Mouse (Mus musculus) lung, embryonic 15.5 days (tissue): ENCODE results near the gene Dhcr24. TPM values are rescaled to one million over a fixed set of nuclear protein-coding genes. Genes with fewer than 3 reads are reported as not detected.

Source experiments
- ATAC-seq: fragments of 200-750 bp; cut with Nextera tagmentation; 2 replicates; pipeline ENCODE4 v1.8.0; 2017; ENCODE audit warnings: moderate number of reproducible peaks, borderline replicate concordance; ENCODE audit not compliant: low FRiP score, low TSS enrichment; ENCODE audit errors: extremely low read depth
- H3K27ac ChIP-seq: fragments of 300-500 bp; sonication (generic); 2 replicates; pipeline ENCODE4 v1.5.1; 2015; ENCODE audit warnings: moderate library complexity, mild to moderate bottlenecking, inconsistent platforms
- H3K27me3 ChIP-seq: fragments of 300-500 bp; sonication (generic); 2 replicates; pipeline ENCODE4 v1.6.1; 2015; ENCODE audit warnings: inconsistent platforms
- H3K36me3 ChIP-seq: fragments of 300-500 bp; sonication (generic); 2 replicates; pipeline ENCODE4 v1.6.1; 2015; ENCODE audit warnings: inconsistent platforms
- H3K4me1 ChIP-seq: fragments of 300-500 bp; sonication (generic); 2 replicates; pipeline ENCODE4 v1.6.1; 2015; ENCODE audit warnings: inconsistent platforms
- H3K4me2 ChIP-seq: fragments of 300-500 bp; sonication (generic); 2 replicates; pipeline ENCODE4 v1.6.1; 2015; ENCODE audit warnings: inconsistent platforms, mild to moderate bottlenecking, moderate library complexity
- H3K4me3 ChIP-seq: fragments of 300-500 bp; sonication (generic); 2 replicates; pipeline ENCODE4 v1.5.1; 2015; ENCODE audit warnings: mild to moderate bottlenecking, inconsistent platforms
- H3K9ac ChIP-seq: fragments of 300-500 bp; sonication (generic); 2 replicates; pipeline ENCODE4 v1.6.1; 2015; ENCODE audit warnings: inconsistent platforms
- H3K9me3 ChIP-seq: fragments of 300-500 bp; sonication (generic); 2 replicates; pipeline ENCODE4 v1.6.1; 2016; ENCODE audit warnings: inconsistent platforms
- WGBS: fragments of 180-500 bp; shearing (Covaris S2); methylation state at CpG from one replicate; pipeline ENCODE4 v1.1.7; 2015; 5-methylcytosine and 5-hydroxymethylcytosine counted together
- polyA plus RNA-seq: library from polyadenylated mRNA; unstranded; fragments of >200 nt; fragmentation: Nextera tagmentation; extraction: Ambion mirVana; gene quantifications from 2 replicates; pipeline ENCODE4 v1.2.1, GENCODE M21; 2015

The Dhcr24 gene
- polyA plus RNA-seq, 1 experiment from 2014 or later: 4.6 TPM

DNA sequence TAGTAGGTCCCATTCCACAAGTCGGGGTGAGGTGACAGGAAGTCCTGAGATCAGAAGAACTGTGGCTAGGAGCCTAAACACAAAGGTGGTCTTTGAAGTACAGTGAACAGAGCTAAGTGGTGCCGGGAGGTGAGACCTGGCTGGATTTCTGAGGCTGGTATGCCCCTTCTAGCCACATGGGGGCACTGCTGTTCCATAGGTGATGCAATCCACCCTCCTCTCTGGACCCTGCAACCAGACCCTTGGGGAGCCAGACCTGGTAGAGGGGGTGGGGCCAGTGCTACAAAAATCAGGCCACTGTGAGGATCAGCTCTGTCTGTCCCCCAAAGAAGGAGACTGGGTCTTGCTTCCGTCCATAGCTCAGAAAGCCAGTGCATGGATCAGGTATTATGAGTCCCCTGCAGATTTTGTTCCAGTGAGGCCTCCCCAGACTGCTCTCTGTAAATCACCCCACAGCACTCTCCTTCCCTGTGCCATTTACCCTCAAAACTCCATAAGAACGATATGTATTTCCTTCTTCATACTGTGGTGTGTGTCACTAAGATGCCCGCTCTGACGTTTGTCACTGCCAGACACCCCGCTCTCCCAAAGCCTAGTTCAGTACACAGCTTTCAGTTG, 53.5 kb downstream of the Dhcr24 start:
- ATAC-seq: peak; percentile 44; the same call in 1 of the 2 replicates
- Histone ChIP-seq H3K9ac (no peak overlapping the region), H3K27ac (no peak overlapping the region), H3K4me2 (no peak overlapping the region), H3K4me3 (no peak overlapping the region), H3K36me3 (no peaks in the 10 kb centered on the region), H3K27me3 (0 out of 2 replicates have a peak, but pooled peaks cover 8% of the 10 kb centered on the region), H3K4me1 (no peaks in the 10 kb centered on the region), H3K9me3 (no peaks in the 10 kb centered on the region)
- WGBS: 44% methylated on average over 7 of the region's 7 CpGs

DNA sequence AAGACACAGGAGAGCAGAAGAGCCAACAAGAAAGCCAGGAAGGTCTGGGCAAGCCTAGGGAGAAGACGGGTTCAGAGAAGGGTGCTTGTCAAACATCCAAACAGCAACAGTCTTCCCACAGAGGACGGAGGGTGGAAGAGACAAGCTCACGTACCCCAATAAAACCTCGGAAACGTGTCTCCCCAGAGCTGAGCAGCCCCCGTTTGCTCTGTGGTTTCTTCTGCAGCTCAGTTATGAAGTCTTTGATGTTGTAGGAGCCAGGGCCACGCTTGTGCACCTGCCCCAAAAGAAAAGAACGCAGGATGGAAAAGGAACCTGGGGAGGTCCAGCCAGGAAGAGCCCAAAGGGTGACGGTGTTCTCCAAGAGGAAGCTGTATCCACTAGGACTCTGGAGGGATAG, 54.0 kb downstream of the Dhcr24 start:
- Histone ChIP-seq H3K27me3 (0 out of 2 replicates have a peak, but pooled peaks cover 8% of the 10 kb centered on the region), H3K4me2 (no peak overlapping the region), H3K4me3 (no peak overlapping the region), H3K36me3 (no peaks in the 10 kb centered on the region), H3K4me1 (no peaks in the 10 kb centered on the region), H3K9me3 (no peaks in the 10 kb centered on the region), H3K9ac (no peak overlapping the region), H3K27ac (no peak overlapping the region)
- whole genome bisulfite sequencing: 76% methylated on average over 9 of the region's 9 CpGs
- ATAC-seq: no peak

DNA sequence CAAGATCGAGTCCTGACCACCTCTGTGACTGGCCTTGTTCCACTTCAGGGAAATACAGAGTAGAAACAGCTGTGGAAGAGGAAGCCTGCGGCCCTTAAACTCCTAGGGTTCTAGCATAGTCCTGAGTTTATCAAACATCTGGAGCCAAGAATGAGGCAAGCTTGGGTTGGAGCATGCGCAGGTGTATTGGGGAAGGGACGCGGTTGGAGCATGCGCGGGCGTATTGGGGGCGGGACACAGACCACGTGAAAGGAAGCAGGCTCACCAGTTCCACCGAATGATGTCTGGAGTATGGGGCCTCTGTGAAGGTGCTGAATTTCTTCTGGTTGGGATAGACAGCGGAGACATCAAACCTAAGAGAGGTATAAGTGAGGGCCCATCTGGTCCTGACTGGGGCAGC, 54.8 kb downstream of the Dhcr24 start:
- Histone ChIP-seq H3K9ac (no peak overlapping the region), H3K27ac (no peak overlapping the region), H3K36me3 (no peaks in the 10 kb centered on the region), H3K4me2 (no peak overlapping the region), H3K27me3 (0 out of 2 replicates have a peak, but pooled peaks cover 8% of the 10 kb centered on the region), H3K9me3 (no peaks in the 10 kb centered on the region), H3K4me1 (no peaks in the 10 kb centered on the region), H3K4me3 (no peak overlapping the region)
- 67% methylated on average over 12 of the region's 12 CpGs for WGBS
- no peak for ATAC-seq

DNA sequence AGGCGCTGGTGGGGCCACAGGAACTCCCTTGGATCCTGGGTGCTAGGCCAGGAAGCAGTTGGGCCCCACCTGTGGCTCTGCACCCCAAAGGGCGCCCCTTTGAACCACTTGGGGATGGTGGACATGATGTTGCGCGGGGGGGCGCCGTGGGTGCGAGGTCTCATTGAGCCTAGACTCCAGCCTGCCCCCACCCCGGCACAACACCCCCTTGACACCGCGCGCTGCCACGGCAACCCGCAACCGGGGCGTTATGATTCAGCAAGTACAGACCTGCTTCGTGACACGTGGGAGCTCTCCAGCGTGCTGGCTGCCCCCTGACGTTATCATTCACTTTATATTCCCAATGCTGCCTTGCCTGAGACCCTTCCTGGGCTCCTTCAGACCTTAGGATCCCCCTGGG, 56.2 kb downstream of the Dhcr24 start, which contains the start of gene Lexm:
TSS of gene Lexm (minus strand) at position 186 of the 400 bp plus-strand sequence.
- Histone ChIP-seq H3K4me2 (peak within 1 kb of the TSS; percentile 36), H3K9me3 (no peaks in the 10 kb centered on the region), H3K36me3 (no peaks in the 10 kb centered on the region), H3K9ac (no peak within 1 kb of the TSS), H3K4me1 (peaks cover 7% of the 10 kb centered on the region; the same call in 1 of the 2 replicates), H3K27ac (no peak within 1 kb of the TSS), H3K27me3 (peaks cover 15% of the 10 kb centered on the region), H3K4me3 (no peak within 1 kb of the TSS)
- under 1% methylated on average over 19 of the region's 19 CpGs for WGBS
- no peak for ATAC-seq

- ATAC-seq: no peak
Measured at GRCm38 (mm10) chr4:106618898-106619297, 58.1 kb downstream of the Dhcr24 start.

DNA sequence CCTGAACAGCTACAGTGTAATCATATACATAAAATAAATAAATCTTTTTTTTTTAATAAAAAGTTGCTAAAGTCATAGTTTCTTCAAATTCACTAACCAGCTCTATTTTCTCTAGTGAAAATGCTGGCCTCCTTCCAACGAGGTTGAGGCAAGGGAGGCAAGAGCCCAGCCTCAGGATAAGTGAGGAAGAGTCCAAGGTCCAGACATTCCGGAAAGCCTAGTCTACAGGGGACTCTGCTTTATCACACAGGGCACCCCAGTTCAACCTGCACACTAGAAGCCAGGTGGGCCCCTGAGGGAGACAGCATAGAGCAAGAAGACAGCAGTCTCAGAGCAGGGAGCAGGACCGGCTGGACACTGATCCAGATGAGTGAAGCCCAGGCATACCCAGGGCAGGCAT, 60.6 kb downstream of the Dhcr24 start:
- WGBS: 46% methylated on average over 3 of the region's 3 CpGs

More at GRCm38 (mm10) chr4:106618898-106619297, 58.1 kb downstream of the Dhcr24 start:
- H3K36me3 ChIP-seq: no peaks in the 10 kb centered on the region
- H3K27me3 ChIP-seq: peaks cover 33% of the 10 kb centered on the region
- H3K4me2 ChIP-seq: no peak overlapping the region
- 83% methylated on average over 4 of the region's 4 CpGs for WGBS
- H3K4me1 ChIP-seq: peaks cover 14% of the 10 kb centered on the region; the same call in 1 of the 2 replicates
- H3K9me3 ChIP-seq: no peaks in the 10 kb centered on the region
- no peak overlapping the region for H3K27ac ChIP-seq
- no peak overlapping the region for H3K9ac ChIP-seq
- H3K4me3 ChIP-seq: no peak overlapping the region

GRCm38 (mm10) chr4:106622030-106622493, 61.2 kb downstream of the Dhcr24 start, which contains the start of gene Ttc22:
Ttc22 (plus strand) TSS chr4:106622432.
- H3K9me3 ChIP-seq: no peaks in the 10 kb centered on the region
- no peaks in the 10 kb centered on the region for H3K36me3 ChIP-seq
- H3K4me1 ChIP-seq: peaks cover 14% of the 10 kb centered on the region; the same call in 1 of the 2 replicates
- 15% methylated on average over 16 of the region's 16 CpGs for whole genome bisulfite sequencing
- peak within 1 kb of the TSS; percentile 24 for H3K4me3 ChIP-seq
- H3K9ac ChIP-seq: no peak within 1 kb of the TSS
- peak within 1 kb of the TSS; percentile 58 for H3K4me2 ChIP-seq
- ATAC-seq: no peak
- peaks cover 50% of the 10 kb centered on the region for H3K27me3 ChIP-seq
- H3K27ac ChIP-seq: no peak within 1 kb of the TSS

More for the DNA sequence above, 60.6 kb downstream of the Dhcr24 start:
- H3K27ac ChIP-seq: no peak overlapping the region
- no peak for ATAC-seq
- H3K9me3 ChIP-seq: no peaks in the 10 kb centered on the region
- H3K4me3 ChIP-seq: no peak overlapping the region
- peak overlapping the region; percentile 58; the same call in 1 of the 2 replicates for H3K4me2 ChIP-seq
- peaks cover 14% of the 10 kb centered on the region; the same call in 1 of the 2 replicates for H3K4me1 ChIP-seq
- H3K9ac ChIP-seq: no peak overlapping the region
- peaks cover 53% of the 10 kb centered on the region for H3K27me3 ChIP-seq
- no peaks in the 10 kb centered on the region for H3K36me3 ChIP-seq

GRCm38 (mm10) chr4:106622712-106623111, 61.9 kb downstream of the Dhcr24 start:
- H3K4me2 ChIP-seq: peak overlapping the region; percentile 58
- H3K9ac ChIP-seq: no peak overlapping the region
- peaks cover 14% of the 10 kb centered on the region; the same call in 1 of the 2 replicates for H3K4me1 ChIP-seq
- H3K27ac ChIP-seq: no peak overlapping the region
- peak overlapping the region; percentile 24 for H3K4me3 ChIP-seq
- WGBS: 26% methylated on average over 28 of the region's 28 CpGs
- H3K27me3 ChIP-seq: peaks cover 48% of the 10 kb centered on the region
- no peaks in the 10 kb centered on the region for H3K36me3 ChIP-seq
- ATAC-seq: no peak
- no peaks in the 10 kb centered on the region for H3K9me3 ChIP-seq

DNA sequence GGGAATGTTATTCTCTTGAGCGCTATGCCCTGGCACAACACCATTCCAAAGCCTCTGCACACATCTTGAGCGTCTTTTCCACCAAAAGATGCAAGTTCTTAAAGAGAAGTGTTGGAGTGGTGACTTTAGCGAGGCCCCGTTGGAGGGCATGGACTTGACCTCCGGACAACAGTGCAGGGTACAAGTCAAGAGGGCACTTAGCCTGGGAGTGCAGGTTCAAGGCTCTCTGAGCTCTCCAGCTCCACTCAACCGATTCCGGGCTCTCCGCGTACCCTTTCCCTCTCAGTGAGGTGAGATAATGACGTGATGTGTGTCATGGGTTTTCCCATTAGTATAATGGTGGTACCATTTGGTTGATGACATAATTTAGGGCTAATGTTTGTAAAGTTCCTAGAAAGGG, 63.4 kb downstream of the Dhcr24 start:
- peaks cover 21% of the 10 kb centered on the region for H3K4me1 ChIP-seq
- no peak overlapping the region for H3K4me2 ChIP-seq
- no peak overlapping the region for H3K9ac ChIP-seq
- ATAC-seq: no peak
- no peaks in the 10 kb centered on the region for H3K36me3 ChIP-seq
- peaks cover 45% of the 10 kb centered on the region for H3K27me3 ChIP-seq
- no peaks in the 10 kb centered on the region for H3K9me3 ChIP-seq
- no peak overlapping the region for H3K4me3 ChIP-seq
- no peak overlapping the region for H3K27ac ChIP-seq
- 62% methylated on average over 10 of the region's 10 CpGs for WGBS

- Histone ChIP-seq H3K9me3 (no peaks in the 10 kb centered on the region), H3K27me3 (peaks cover 30% of the 10 kb centered on the region), H3K4me2 (no peak overlapping the region), H3K27ac (no peak overlapping the region), H3K9ac (no peak overlapping the region), H3K4me1 (peaks cover 27% of the 10 kb centered on the region), H3K4me3 (no peak overlapping the region), H3K36me3 (no peaks in the 10 kb centered on the region)
- 76% methylated on average over 5 of the region's 5 CpGs for WGBS
- no peak for ATAC-seq
Measured at GRCm38 (mm10) chr4:106627809-106628208, 67.0 kb downstream of the Dhcr24 start.

- Histone ChIP-seq H3K27ac (peak overlapping the region; percentile 29; the same call in 1 of the 2 replicates), H3K4me1 (peaks cover 33% of the 10 kb centered on the region), H3K9me3 (no peaks in the 10 kb centered on the region), H3K9ac (no peak overlapping the region), H3K27me3 (peaks cover 21% of the 10 kb centered on the region; the same call in 1 of the 2 replicates), H3K4me2 (no peak overlapping the region), H3K4me3 (no peak overlapping the region), H3K36me3 (no peaks in the 10 kb centered on the region)
- no peak for ATAC-seq
- 17% methylated on average over 9 of the region's 9 CpGs for WGBS
Measured at GRCm38 (mm10) chr4:106628650-106629360, 68.0 kb downstream of the Dhcr24 start.

- H3K27me3 ChIP-seq: peaks cover 15% of the 10 kb centered on the region; the same call in 1 of the 2 replicates
- H3K27ac ChIP-seq: no peak overlapping the region; the same call in 1 of the 2 replicates
- no peaks in the 10 kb centered on the region for H3K9me3 ChIP-seq
- no peak overlapping the region for H3K4me2 ChIP-seq
- no peak for ATAC-seq
- H3K4me1 ChIP-seq: peaks cover 33% of the 10 kb centered on the region
- 49% methylated on average over 5 of the region's 5 CpGs for WGBS
- no peak overlapping the region for H3K4me3 ChIP-seq
- H3K36me3 ChIP-seq: no peaks in the 10 kb centered on the region
- H3K9ac ChIP-seq: no peak overlapping the region
Measured at GRCm38 (mm10) chr4:106629374-106629773, 68.5 kb downstream of the Dhcr24 start.
